Mouse (Mus musculus) lung, embryonic 14.5 days (tissue): ENCODE measurements around the gene Enthd1. TPM values are rescaled to one million over a fixed set of nuclear protein-coding genes. Genes with fewer than 3 reads are reported as not detected.
A peak's percentile ranks its signal among the peaks of the same experiment; 100 is the strongest.

Source experiments
- ATAC-seq: fragments of 200-750 bp; cut with Nextera tagmentation; 2 replicates; pipeline ENCODE4 v1.8.0; 2017; ENCODE audit warnings: mild to moderate bottlenecking, moderate TSS enrichment, moderate library complexity; ENCODE audit not compliant: insufficient read depth
- DNase-seq: peaks from one replicate; pipeline ENCODE4 v3.0.0-alpha.2; 2015
- H3K27ac ChIP-seq: fragments of 300-500 bp; sonication (generic); 2 replicates; pipeline ENCODE4 v1.5.1; 2014; ENCODE audit warnings: low read depth, mild to moderate bottlenecking, moderate library complexity
- H3K27me3 ChIP-seq: fragments of 300-500 bp; sonication (generic); 2 replicates; pipeline ENCODE4 v1.6.1; 2014; ENCODE audit warnings: low read length, control low read depth; ENCODE audit not compliant: insufficient read depth
- H3K36me3 ChIP-seq: fragments of 300-500 bp; sonication (generic); 2 replicates; pipeline ENCODE4 v1.6.1; 2014; ENCODE audit warnings: control low read depth; ENCODE audit not compliant: insufficient read depth
- H3K4me1 ChIP-seq: fragments of 300-500 bp; sonication (generic); 2 replicates; pipeline ENCODE4 v1.6.1; 2014; ENCODE audit warnings: antibody characterized with exemption, control low read depth; ENCODE audit not compliant: insufficient read depth
- H3K4me2 ChIP-seq: fragments of 300-500 bp; sonication (generic); 2 replicates; pipeline ENCODE4 v1.6.1; 2014; ENCODE audit warnings: mild to moderate bottlenecking
- H3K4me3 ChIP-seq: fragments of 300-500 bp; sonication (generic); 2 replicates; pipeline ENCODE4 v1.5.1; 2014; ENCODE audit warnings: low read depth, low read length
- H3K9ac ChIP-seq: fragments of 300-500 bp; sonication (generic); 2 replicates; pipeline ENCODE4 v1.6.1; 2014
- H3K9me3 ChIP-seq: fragments of 300-500 bp; sonication (generic); 2 replicates; pipeline ENCODE4 v1.6.1; 2016; ENCODE audit warnings: low read depth, low read length, control low read depth
- CTCF ChIP-seq: IDR thresholded peaks from 2 replicates; pipeline ENCODE4 v1.5.1; 2016; ENCODE audit warnings: antibody characterized with exemption, low read depth
- WGBS: fragments of 180-500 bp; shearing (Covaris S2); extraction: QIAGEN DNeasy Blood & Tissue Kit; methylation state at CpG from one replicate; pipeline ENCODE4 v1.1.7; 2014; 5-methylcytosine and 5-hydroxymethylcytosine counted together
- polyA plus RNA-seq: library from polyadenylated mRNA; unstranded; fragments of >200 nt; fragmentation: Nextera tagmentation; extraction: Ambion mirVana; gene quantifications from 2 replicates; pipeline ENCODE4 v1.2.1, GENCODE M21; 2014

Enthd1 gene
- polyA plus RNA-seq, 1 experiment from 2014 or later = not detected

GRCm38 (mm10) chr15:80457984-80458383 lies 107.0 kb downstream of the Enthd1 start:
- Histone ChIP-seq H3K36me3 (no peaks in the 10 kb centered on the region), H3K4me3 (no peak overlapping the region), H3K27ac (no peak overlapping the region), H3K9me3 (no peaks in the 10 kb centered on the region), H3K9ac (no peak overlapping the region), H3K4me2 (no peak overlapping the region), H3K4me1 (no peaks in the 10 kb centered on the region), H3K27me3 (0 out of 2 replicates have a peak, but pooled peaks cover 5% of the 10 kb centered on the region)
- ATAC-seq = no peak
- TF ChIP-seq CTCF = no peak
- WGBS = 78% methylated on average over 3 of the region's 3 CpGs
- DNase-seq = no peak

- peaks cover 4% of the 10 kb centered on the region for H3K27me3 ChIP-seq
- H3K36me3 ChIP-seq = no peaks in the 10 kb centered on the region
- no peak overlapping the region for H3K4me2 ChIP-seq
- no peak for ATAC-seq
- no peak overlapping the region for H3K27ac ChIP-seq
- H3K9me3 ChIP-seq = no peaks in the 10 kb centered on the region
- TF ChIP-seq CTCF = no peak
- no peak for DNase-seq
- no peaks in the 10 kb centered on the region for H3K4me1 ChIP-seq
- no peak overlapping the region for H3K4me3 ChIP-seq
- 76% methylated on average over 6 of the region's 6 CpGs for WGBS
- no peak overlapping the region for H3K9ac ChIP-seq
These were observed 110.5 kb downstream of the Enthd1 start for GRCm38 (mm10) chr15:80454486-80454885.

- H3K9me3 ChIP-seq = no peaks in the 10 kb centered on the region
- 44% methylated on average over 16 of the region's 16 CpGs for WGBS
- no peak for DNase-seq
- no peak overlapping the region for H3K27ac ChIP-seq
- H3K36me3 ChIP-seq = no peaks in the 10 kb centered on the region
- ATAC-seq = no peak
- peaks cover 4% of the 10 kb centered on the region for H3K27me3 ChIP-seq
- no peak for TF ChIP-seq CTCF
- H3K9ac ChIP-seq = no peak overlapping the region
- H3K4me1 ChIP-seq = no peaks in the 10 kb centered on the region
- no peak overlapping the region for H3K4me3 ChIP-seq
- H3K4me2 ChIP-seq = no peak overlapping the region
These were observed 112.5 kb downstream of the Enthd1 start for GRCm38 (mm10) chr15:80452425-80452824.

GRCm38 (mm10) chr15:80445956-80446687 lies 118.8 kb downstream of the Enthd1 start:
- H3K9me3 ChIP-seq = no peaks in the 10 kb centered on the region
- WGBS = 53% methylated on average over 15 of the region's 15 CpGs
- DNase-seq = peak; percentile 77
- TF ChIP-seq CTCF = no peak
- no peaks in the 10 kb centered on the region for H3K4me1 ChIP-seq
- no peak overlapping the region for H3K9ac ChIP-seq
- H3K27ac ChIP-seq = no peak overlapping the region
- no peak overlapping the region for H3K4me2 ChIP-seq
- no peak overlapping the region for H3K4me3 ChIP-seq
- no peaks in the 10 kb centered on the region for H3K36me3 ChIP-seq
- no peaks in the 10 kb centered on the region for H3K27me3 ChIP-seq
- ATAC-seq = no peak

- Histone ChIP-seq H3K4me2 (no peak overlapping the region), H3K4me1 (no peaks in the 10 kb centered on the region), H3K27ac (no peak overlapping the region), H3K27me3 (no peaks in the 10 kb centered on the region), H3K4me3 (no peak overlapping the region), H3K9ac (no peak overlapping the region), H3K36me3 (no peaks in the 10 kb centered on the region), H3K9me3 (no peaks in the 10 kb centered on the region)
- no peak for ATAC-seq
- DNase-seq = no peak
- 47% methylated on average over 6 of the region's 6 CpGs for WGBS
- TF ChIP-seq CTCF = no peak
These were observed 124.8 kb downstream of the Enthd1 start for GRCm38 (mm10) chr15:80440195-80440594.

GRCm38 (mm10) chr15:80438423-80438822 lies 126.5 kb downstream of the Enthd1 start:
- H3K4me1 ChIP-seq = no peaks in the 10 kb centered on the region
- H3K4me3 ChIP-seq = no peak overlapping the region
- ATAC-seq (no peak), DNase-seq (no peak)
- no peaks in the 10 kb centered on the region for H3K36me3 ChIP-seq
- TF ChIP-seq CTCF = no peak
- H3K4me2 ChIP-seq = no peak overlapping the region
- no peak overlapping the region for H3K27ac ChIP-seq
- H3K9me3 ChIP-seq = no peaks in the 10 kb centered on the region
- H3K27me3 ChIP-seq = no peaks in the 10 kb centered on the region
- 75% methylated on average over 9 of the region's 9 CpGs for WGBS
- H3K9ac ChIP-seq = no peak overlapping the region

- Histone ChIP-seq H3K27me3 (no peaks in the 10 kb centered on the region), H3K36me3 (no peaks in the 10 kb centered on the region), H3K4me2 (no peak overlapping the region), H3K4me3 (no peak overlapping the region), H3K27ac (no peak overlapping the region), H3K9ac (no peak overlapping the region), H3K4me1 (no peaks in the 10 kb centered on the region), H3K9me3 (no peaks in the 10 kb centered on the region)
- WGBS = 84% methylated on average over 9 of the region's 9 CpGs
- ATAC-seq (no peak), DNase-seq (no peak)
- TF ChIP-seq CTCF = no peak
These were observed 127.0 kb downstream of the Enthd1 start for GRCm38 (mm10) chr15:80437996-80438395.
